Mouse (Mus musculus): ENCODE data around the gene Cracr2b. TPM values are rescaled to one million over a fixed set of nuclear protein-coding genes. Genes with fewer than 3 reads are reported as not detected.

Cracr2b gene
- total and polyA plus RNA-seq, 3 experiments, result 0.73 to 6.9 TPM; not detected in 1

DNA sequence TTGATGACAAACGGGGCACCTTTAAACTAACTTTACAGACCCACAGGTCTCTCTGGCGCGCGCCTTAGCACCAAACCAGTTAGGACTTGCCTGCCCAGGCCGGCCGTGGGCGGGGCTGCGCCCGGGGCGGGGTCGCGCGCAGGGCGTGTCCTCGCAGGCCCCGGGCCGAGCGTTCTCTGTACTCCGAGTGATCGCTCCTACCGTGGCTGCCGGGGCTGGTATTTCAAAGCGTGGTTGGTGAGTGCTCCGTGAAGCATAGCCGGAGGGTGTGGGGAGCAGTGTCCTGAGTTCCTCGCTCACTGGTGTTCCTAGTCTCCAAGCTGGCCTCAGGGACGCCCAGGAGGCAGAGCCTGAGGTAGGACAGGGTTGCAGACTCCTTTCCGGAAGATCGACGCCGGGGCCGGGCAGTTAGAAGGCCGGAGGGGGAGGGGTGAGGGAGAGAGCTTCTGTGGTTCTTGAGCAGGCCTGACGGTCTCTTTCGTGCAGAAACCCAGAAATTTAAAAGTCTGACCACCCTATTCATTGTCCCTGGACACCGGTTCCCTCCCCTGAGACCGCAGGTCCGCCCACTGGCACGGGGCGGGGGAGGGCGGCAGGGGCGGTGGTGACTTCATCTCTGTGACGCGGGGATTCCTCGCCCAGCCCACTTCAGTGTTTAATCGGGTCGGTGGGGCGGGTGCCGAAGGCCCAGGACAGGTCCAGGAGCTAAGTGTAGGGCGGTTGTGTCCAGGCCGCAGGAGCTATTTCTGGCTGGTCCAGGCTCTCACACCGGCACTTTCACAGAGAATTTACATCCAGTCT, 6.5 kb downstream of the Cracr2b start, which contains the start of gene Cd151:
Cd151 (plus strand) TSS at position 163 of the 801 bp plus-strand sequence.
- no peaks in the 10 kb centered on the region for H3K27me3 ChIP-seq (ENCODE audit: control insufficient read depth in 1 of 2, insufficient read depth in 2 of 2, low read length in 2 of 2)
- H3K4me1 ChIP-seq (ENCODE audit: control insufficient read depth in 1 of 2, insufficient read depth in 2 of 2, low read length in 2 of 2), result peaks cover 5 to 25% of the 10 kb centered on the region in 2 experiments
- H3K27ac ChIP-seq (ENCODE audit: control insufficient read depth, low read depth, low read length), result peak within 1 kb of the TSS; percentile 92
- peak within 1 kb of the TSS; percentile 88 for H3K9ac ChIP-seq (ENCODE audit: control insufficient read depth, low read depth, low read length, poor library complexity, severe bottlenecking)
- peak; percentile 91 for DNase-seq (ENCODE audit: low read depth, low spot score)
- H3K4me3 ChIP-seq (ENCODE audit: control insufficient read depth in 1 of 2, insufficient read depth in 1 of 2, low read depth in 2 of 2, low read length in 2 of 2), result peak within 1 kb of the TSS; percentile 87 to 97
- no peaks in the 10 kb centered on the region for H3K9me3 ChIP-seq (replicated peaks; ENCODE audit: insufficient read depth, low read length)
- peaks cover 0 to 9% of the 10 kb centered on the region in 2 experiments; a peak in 2 of 4 replicates for H3K36me3 ChIP-seq (ENCODE audit: control insufficient read depth in 1 of 2, insufficient read depth in 2 of 2, low read length in 2 of 2)
- peaks cover 11% of the 10 kb centered on the region for H3K79me2 ChIP-seq (ENCODE audit: control insufficient read depth, insufficient read depth, low read length, poor library complexity)
- TF ChIP-seq ZKSCAN1 (IDR thresholded peaks at IDR 0.05; ENCODE audit: low read depth, low read length) (no peak), POLR2AphosphoS5 (IDR thresholded peaks at IDR 0.05; ENCODE audit: borderline replicate concordance, low read depth, low read length) (no peak), NELFE (IDR thresholded peaks at IDR 0.05; ENCODE audit: low read depth, low read length) (peak; percentile 56), ZMIZ1 (IDR thresholded peaks at IDR 0.05; ENCODE audit: low read depth, low read length) (peak; percentile 42; the same call in 1 of the 2 replicates), SMC3 (IDR thresholded peaks at IDR 0.05; ENCODE audit: low read depth, low read length) (no peak), GATA1 (IDR thresholded peaks at IDR 0.05; ENCODE audit: low read depth, low read length) (no peak), E2F4 (IDR thresholded peaks at IDR 0.05; ENCODE audit: borderline replicate concordance, low read depth, low read length) (no peak), CHD2 (IDR thresholded peaks at IDR 0.05; ENCODE audit: low read length) (no peak), JUND (IDR thresholded peaks at IDR 0.05; ENCODE audit: low read depth, low read length) (no peak), HCFC1 (IDR thresholded peaks at IDR 0.05; ENCODE audit: low read depth, low read length) (peak; percentile 48; the same call in 1 of the 2 replicates), MAZ (IDR thresholded peaks at IDR 0.05; ENCODE audit: low read depth, low read length) (peak; percentile 75), POLR2A (IDR thresholded peaks at IDR 0.05; ENCODE audit: control insufficient read depth in 1 of 2, insufficient read depth in 1 of 2, low read depth in 1 of 2, low read length in 2 of 2, poor library complexity in 1 of 2) (peak in 1 of 2 experiments; percentile 78; a peak in 2 of 4 replicates), MYC (IDR thresholded peaks at IDR 0.05; ENCODE audit: low read depth, low read length) (0 out of 2 replicates have a peak, but pooled peaks have one; percentile 17), MXI1 (IDR thresholded peaks at IDR 0.05; ENCODE audit: low read depth, low read length) (peak; percentile 61), CHD1 (IDR thresholded peaks at IDR 0.05; ENCODE audit: low read depth, low read length) (no peak; the same call in 1 of the 2 replicates), MAFK (IDR thresholded peaks at IDR 0.05; ENCODE audit: borderline replicate concordance, low read depth, low read length) (no peak), RCOR1 (IDR thresholded peaks at IDR 0.05; ENCODE audit: low read depth, low read length) (no peak), MAX (IDR thresholded peaks at IDR 0.05; ENCODE audit: low read length) (peak; percentile 37), BHLHE40 (IDR thresholded peaks at IDR 0.05; ENCODE audit: borderline replicate concordance, low read depth, low read length) (peak; percentile 68), ZC3H11A (IDR thresholded peaks at IDR 0.05; ENCODE audit: low read depth, low read length) (no peak), POLR2AphosphoS2 (IDR thresholded peaks at IDR 0.05; ENCODE audit: low read length) (peak; percentile 71), ELF1 (IDR thresholded peaks at IDR 0.05; ENCODE audit: low read depth, low read length) (no peak), RAD21 (IDR thresholded peaks at IDR 0.05; ENCODE audit: low read depth, low read length) (no peak), TAL1 (IDR thresholded peaks at IDR 0.05; ENCODE audit: low read length) (no peak), TCF12 (IDR thresholded peaks at IDR 0.05; ENCODE audit: low read depth, low read length) (0 out of 2 replicates have a peak, but pooled peaks have one; percentile 13), ZNF384 (IDR thresholded peaks at IDR 0.05; ENCODE audit: low read depth, low read length) (no peak), ETS1 (IDR thresholded peaks at IDR 0.05; ENCODE audit: low read depth, low read length) (peak; percentile 49; the same call in 1 of the 2 replicates), EP300 (IDR thresholded peaks at IDR 0.05; ENCODE audit: low read depth in 1 of 2, low read length in 2 of 2) (peak in 1 of 2 experiments; percentile 17; a peak in 1 of 4 replicates), USF2 (IDR thresholded peaks at IDR 0.05; ENCODE audit: borderline replicate concordance in 1 of 2, insufficient read depth in 1 of 2, low read depth in 1 of 2, low read length in 2 of 2) (no peak), GABPA (IDR thresholded peaks at IDR 0.05; ENCODE audit: low read depth, low read length) (0 out of 2 replicates have a peak, but pooled peaks have one; percentile 23), SIN3A (IDR thresholded peaks at IDR 0.05; ENCODE audit: low read length) (no peak; the same call in 1 of the 2 replicates), MEF2A (IDR thresholded peaks at IDR 0.05; ENCODE audit: extremely low read depth, insufficient replicate concordance, low read depth, low read length, poor library complexity, severe bottlenecking) (no peak), CTCF (IDR thresholded peaks at IDR 0.05 in 2 of 3, conservative IDR thresholded peaks at IDR 0.05 in 1 of 3; ENCODE audit: control insufficient read depth in 1 of 3, insufficient read depth in 1 of 3, low read depth in 2 of 3, low read length in 3 of 3, poor library complexity in 1 of 3, severe bottlenecking in 1 of 3) (no peak), UBTF (IDR thresholded peaks at IDR 0.05; ENCODE audit: borderline replicate concordance, insufficient read depth, low read depth, low read length) (no peak), TBP (IDR thresholded peaks at IDR 0.05; ENCODE audit: low read depth, low read length) (peak; percentile 28; the same call in 1 of the 2 replicates)
